Mouse (Mus musculus): ENCODE measurements around the gene Txn2. TPM values are rescaled to one million over a fixed set of nuclear protein-coding genes. Genes with fewer than 3 reads are reported as not detected.

The Txn2 gene
- total and polyA plus RNA-seq, 3 experiments, result 260 to 403 (median 299) TPM

GRCm38 (mm10) chr15:77904363-77904892 is 24.4 kb downstream of the Txn2 start:
- WGBS, result 44% methylated on average over 12 of the region's 12 CpGs
- H3K9ac ChIP-seq (ENCODE audit: low read depth, low read length), result no peak overlapping the region
- no peaks in the 10 kb centered on the region for H3K36me3 ChIP-seq (ENCODE audit: control insufficient read depth, insufficient read depth, low read length)
- peaks cover 13% of the 10 kb centered on the region for H3K4me1 ChIP-seq (ENCODE audit: control insufficient read depth, insufficient read depth, low read length)
- no peak overlapping the region for H3K4me3 ChIP-seq
- intact Hi-C loops (cut with DNase I), result no loop called here
- DNase-seq, result no peak
- no peaks in the 10 kb centered on the region for H3K27me3 ChIP-seq (ENCODE audit: control insufficient read depth, insufficient read depth, low read length)
- H3K79me2 ChIP-seq (replicated peaks; ENCODE audit: control insufficient read depth, insufficient read depth, low read length), result no peaks in the 10 kb centered on the region
- TF ChIP-seq CTCF (IDR thresholded peaks at IDR 0.05) (no peak), EP300 (IDR thresholded peaks at IDR 0.05; ENCODE audit: insufficient read depth, low read depth, low read length) (no peak), POLR2A (IDR thresholded peaks at IDR 0.05; ENCODE audit: insufficient read depth, low read depth, low read length) (no peak)
- H3K27ac ChIP-seq, result peak overlapping the region; percentile 81

- Histone ChIP-seq H3K4me1 (ENCODE audit: control insufficient read depth, insufficient read depth, low read length) (peaks cover 13% of the 10 kb centered on the region), H3K27ac (peak overlapping the region; percentile 55), H3K9ac (ENCODE audit: low read depth, low read length) (no peak overlapping the region), H3K79me2 (replicated peaks; ENCODE audit: control insufficient read depth, insufficient read depth, low read length) (no peaks in the 10 kb centered on the region), H3K27me3 (ENCODE audit: control insufficient read depth, insufficient read depth, low read length) (no peaks in the 10 kb centered on the region), H3K36me3 (ENCODE audit: control insufficient read depth, insufficient read depth, low read length) (no peaks in the 10 kb centered on the region), H3K4me3 (no peak overlapping the region)
- intact Hi-C loops (cut with DNase I), result no loop called here
- DNase-seq, result no peak
- 49% methylated on average over 5 of the region's 5 CpGs for WGBS
- TF ChIP-seq EP300 (IDR thresholded peaks at IDR 0.05; ENCODE audit: insufficient read depth, low read depth, low read length), result no peak
- no peak for TF ChIP-seq CTCF (IDR thresholded peaks at IDR 0.05)
- no peak for TF ChIP-seq POLR2A (IDR thresholded peaks at IDR 0.05; ENCODE audit: insufficient read depth, low read depth, low read length)
These were observed 25.6 kb downstream of the Txn2 start for GRCm38 (mm10) chr15:77903176-77903575.

GRCm38 (mm10) chr15:77894926-77895325 is 33.9 kb downstream of the Txn2 start:
- Histone ChIP-seq H3K9ac (ENCODE audit: low read depth, low read length) (no peak overlapping the region), H3K4me3 (no peak overlapping the region), H3K27me3 (ENCODE audit: control insufficient read depth, insufficient read depth, low read length) (no peaks in the 10 kb centered on the region), H3K27ac (no peak overlapping the region; the same call in 1 of the 2 replicates), H3K36me3 (ENCODE audit: control insufficient read depth, insufficient read depth, low read length) (no peaks in the 10 kb centered on the region), H3K4me1 (ENCODE audit: control insufficient read depth, insufficient read depth, low read length) (no peaks in the 10 kb centered on the region), H3K79me2 (replicated peaks; ENCODE audit: control insufficient read depth, insufficient read depth, low read length) (no peaks in the 10 kb centered on the region)
- intact Hi-C loops (cut with DNase I), result no loop called here
- 82% methylated on average over 13 of the region's 14 CpGs for WGBS
- no peak for DNase-seq
- TF ChIP-seq EP300 (IDR thresholded peaks at IDR 0.05; ENCODE audit: insufficient read depth, low read depth, low read length) (no peak), POLR2A (IDR thresholded peaks at IDR 0.05; ENCODE audit: insufficient read depth, low read depth, low read length) (no peak), CTCF (IDR thresholded peaks at IDR 0.05) (no peak)

DNA sequence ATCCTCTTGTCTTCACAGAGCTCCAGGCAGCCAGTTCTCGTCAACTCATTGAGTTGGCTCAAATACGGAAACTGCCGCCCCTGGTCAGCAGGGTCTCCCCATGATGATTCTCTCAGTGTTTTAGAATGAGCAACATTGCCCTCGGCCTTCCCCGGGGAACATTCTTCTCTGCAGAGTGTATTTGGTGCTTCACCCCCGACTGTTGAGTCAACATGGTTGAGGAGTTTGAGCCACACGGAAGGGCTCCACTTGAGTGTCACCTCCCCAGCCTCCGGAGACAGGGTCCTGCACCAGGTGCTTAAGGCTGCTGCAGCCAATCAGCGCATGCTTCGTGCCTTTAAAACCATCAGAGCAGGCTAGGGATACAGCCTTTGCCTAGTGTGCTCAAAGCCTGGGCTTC is 35.5 kb downstream of the Txn2 start:
- Histone ChIP-seq H3K79me2 (replicated peaks; ENCODE audit: control insufficient read depth, insufficient read depth, low read length) (no peaks in the 10 kb centered on the region), H3K9ac (ENCODE audit: low read depth, low read length) (no peak overlapping the region), H3K27ac (no peak overlapping the region), H3K36me3 (ENCODE audit: control insufficient read depth, insufficient read depth, low read length) (no peaks in the 10 kb centered on the region), H3K4me1 (ENCODE audit: control insufficient read depth, insufficient read depth, low read length) (no peaks in the 10 kb centered on the region), H3K4me3 (no peak overlapping the region), H3K27me3 (ENCODE audit: control insufficient read depth, insufficient read depth, low read length) (no peaks in the 10 kb centered on the region)
- 75% methylated on average over 10 of the region's 10 CpGs for WGBS
- no peak for DNase-seq
- intact Hi-C loops (cut with DNase I), result no loop called here
- no peak for TF ChIP-seq CTCF (IDR thresholded peaks at IDR 0.05)
- no peak for TF ChIP-seq EP300 (IDR thresholded peaks at IDR 0.05; ENCODE audit: insufficient read depth, low read depth, low read length)
- TF ChIP-seq POLR2A (IDR thresholded peaks at IDR 0.05; ENCODE audit: insufficient read depth, low read depth, low read length), result no peak

GRCm38 (mm10) chr15:77892420-77892819 is 36.4 kb downstream of the Txn2 start:
- H3K9ac ChIP-seq (ENCODE audit: low read depth, low read length), result no peak overlapping the region
- WGBS, result 85% methylated on average over 10 of the region's 10 CpGs
- H3K27ac ChIP-seq, result peak overlapping the region; percentile 36

GRCm38 (mm10) chr15:77891766-77892165 is 37.0 kb downstream of the Txn2 start:
- H3K36me3 ChIP-seq (ENCODE audit: control insufficient read depth, insufficient read depth, low read length), result no peaks in the 10 kb centered on the region
- H3K27me3 ChIP-seq (ENCODE audit: control insufficient read depth, insufficient read depth, low read length), result no peaks in the 10 kb centered on the region
- TF ChIP-seq EP300 (IDR thresholded peaks at IDR 0.05; ENCODE audit: insufficient read depth, low read depth, low read length) (no peak), POLR2A (IDR thresholded peaks at IDR 0.05; ENCODE audit: insufficient read depth, low read depth, low read length) (0 out of 2 replicates have a peak, but pooled peaks have one; percentile 36)
- H3K9ac ChIP-seq (ENCODE audit: low read depth, low read length), result no peak overlapping the region
- 62% methylated on average over 8 of the region's 8 CpGs for WGBS
- H3K27ac ChIP-seq, result peak overlapping the region; percentile 50
- no peak overlapping the region for H3K4me3 ChIP-seq
- DNase-seq, result peak in 1 of 2 experiments; percentile 46
- intact Hi-C loops (cut with DNase I), result no loop called here
- H3K79me2 ChIP-seq (replicated peaks; ENCODE audit: control insufficient read depth, insufficient read depth, low read length), result no peaks in the 10 kb centered on the region
- no peaks in the 10 kb centered on the region for H3K4me1 ChIP-seq (ENCODE audit: control insufficient read depth, insufficient read depth, low read length)

More at GRCm38 (mm10) chr15:77892420-77892819, 36.4 kb downstream of the Txn2 start:
- Histone ChIP-seq H3K36me3 (ENCODE audit: control insufficient read depth, insufficient read depth, low read length) (no peaks in the 10 kb centered on the region), H3K27me3 (ENCODE audit: control insufficient read depth, insufficient read depth, low read length) (no peaks in the 10 kb centered on the region), H3K4me3 (no peak overlapping the region), H3K4me1 (ENCODE audit: control insufficient read depth, insufficient read depth, low read length) (no peaks in the 10 kb centered on the region), H3K79me2 (replicated peaks; ENCODE audit: control insufficient read depth, insufficient read depth, low read length) (no peaks in the 10 kb centered on the region)
- DNase-seq, result no peak
- intact Hi-C loops (cut with DNase I), result no loop called here
- TF ChIP-seq CTCF (IDR thresholded peaks at IDR 0.05), result no peak
- no peak for TF ChIP-seq EP300 (IDR thresholded peaks at IDR 0.05; ENCODE audit: insufficient read depth, low read depth, low read length)
- TF ChIP-seq POLR2A (IDR thresholded peaks at IDR 0.05; ENCODE audit: insufficient read depth, low read depth, low read length), result no peak

All from heart, adult 2 months (tissue).